Mouse (Mus musculus): ENCODE results near the gene Sfxn4.

- TF ChIP-seq POLR2A (IDR thresholded peaks at IDR 0.05; ENCODE audit: extremely low read depth, insufficient read depth, low read length) (no peak), CTCF (IDR thresholded peaks at IDR 0.05; ENCODE audit: extremely low read depth, insufficient read depth, low read length) (peak; percentile 44)
Measured at GRCm38 (mm10) chr19:60889101-60889713, 27.9 kb upstream of the Sfxn4 start.

Measured in cortical plate, adult 2 months (tissue).